Mouse (Mus musculus) midbrain, embryonic 13.5 days (tissue): ENCODE measurements at regions not wholly inside any gene's neighbourhood (a gene's known extent, or its start where the extent isn't known, plus 50 kb on each side); places are given as distances from the start of the nearest gene placed in this dataset.

Experiments used
- ATAC-seq: fragments of 200-750 bp; cut with Nextera tagmentation; 2 replicates; pipeline ENCODE4 v1.8.0; 2017; ENCODE audit warnings: mild to moderate bottlenecking, moderate TSS enrichment, moderate library complexity
- H3K27ac ChIP-seq: fragments of 300-500 bp; sonication (generic); 2 replicates; pipeline ENCODE4 v1.5.1; 2015; ENCODE audit warnings: inconsistent platforms, mild to moderate bottlenecking, moderate library complexity
- H3K27me3 ChIP-seq: fragments of 300-500 bp; sonication (generic); 2 replicates; pipeline ENCODE4 v1.6.1; 2015; ENCODE audit warnings: mild to moderate bottlenecking, inconsistent platforms
- H3K36me3 ChIP-seq: fragments of 300-500 bp; sonication (generic); 2 replicates; pipeline ENCODE4 v1.6.1; 2015; ENCODE audit warnings: mild to moderate bottlenecking, inconsistent platforms
- H3K4me1 ChIP-seq: fragments of 300-500 bp; sonication (generic); replicated peaks from 2 replicates; pipeline ENCODE4 v1.6.1; 2015; ENCODE audit warnings: inconsistent platforms
- H3K4me2 ChIP-seq: fragments of 300-500 bp; sonication (generic); replicated peaks from 2 replicates; pipeline ENCODE4 v1.6.1; 2015; ENCODE audit warnings: moderate library complexity, mild to moderate bottlenecking, inconsistent platforms
- H3K4me3 ChIP-seq: fragments of 300-500 bp; sonication (generic); replicated peaks from 2 replicates; pipeline ENCODE4 v1.5.1; 2015; ENCODE audit warnings: mild to moderate bottlenecking, inconsistent platforms
- H3K9ac ChIP-seq: fragments of 300-500 bp; sonication (generic); replicated peaks from 2 replicates; pipeline ENCODE4 v1.6.1; 2015; ENCODE audit warnings: mild to moderate bottlenecking, inconsistent platforms
- H3K9me3 ChIP-seq: fragments of 300-500 bp; sonication (generic); 2 replicates; pipeline ENCODE4 v1.6.1; 2016; ENCODE audit warnings: mild to moderate bottlenecking, inconsistent platforms
- WGBS: fragments of 180-500 bp; shearing (Covaris S2); methylation state at CpG from one replicate; pipeline ENCODE4 v1.1.7; 2015; 5-methylcytosine and 5-hydroxymethylcytosine counted together

GRCm38 (mm10) chr13:37142812-37143211, 92.8 kb upstream of the F13a1 start:
- no peak overlapping the region for H3K27ac ChIP-seq
- 0 out of 2 replicates have a peak, but pooled peaks cover 2% of the 10 kb centered on the region for H3K4me1 ChIP-seq
- WGBS, result 86% methylated on average over 2 of the region's 2 CpGs
- no peak overlapping the region for H3K4me2 ChIP-seq
- no peak for ATAC-seq
- no peaks in the 10 kb centered on the region for H3K36me3 ChIP-seq
- H3K4me3 ChIP-seq, result no peak overlapping the region
- H3K27me3 ChIP-seq, result no peaks in the 10 kb centered on the region
- H3K9ac ChIP-seq, result no peak overlapping the region
- no peaks in the 10 kb centered on the region for H3K9me3 ChIP-seq

DNA sequence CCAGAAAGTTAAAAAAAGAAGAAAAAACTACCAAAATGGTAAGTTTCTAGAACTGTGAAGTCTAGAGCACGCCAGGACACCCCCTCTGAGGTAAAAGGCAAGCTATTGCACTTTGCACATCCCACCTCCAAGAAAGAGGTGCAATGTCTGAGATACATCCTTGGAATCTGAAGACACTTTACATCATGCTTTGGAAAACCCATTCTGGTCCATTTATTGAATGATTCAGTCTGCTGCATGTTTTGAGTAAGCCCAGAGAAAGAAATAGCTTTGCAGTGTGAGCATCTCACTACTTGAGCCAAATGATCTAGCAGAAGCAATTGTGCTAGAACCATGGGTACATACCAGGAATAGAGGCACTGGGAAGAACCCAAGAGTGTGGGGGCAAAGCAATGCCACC, 85.1 kb upstream of the F13a1 start:
- ATAC-seq, result no peak

DNA sequence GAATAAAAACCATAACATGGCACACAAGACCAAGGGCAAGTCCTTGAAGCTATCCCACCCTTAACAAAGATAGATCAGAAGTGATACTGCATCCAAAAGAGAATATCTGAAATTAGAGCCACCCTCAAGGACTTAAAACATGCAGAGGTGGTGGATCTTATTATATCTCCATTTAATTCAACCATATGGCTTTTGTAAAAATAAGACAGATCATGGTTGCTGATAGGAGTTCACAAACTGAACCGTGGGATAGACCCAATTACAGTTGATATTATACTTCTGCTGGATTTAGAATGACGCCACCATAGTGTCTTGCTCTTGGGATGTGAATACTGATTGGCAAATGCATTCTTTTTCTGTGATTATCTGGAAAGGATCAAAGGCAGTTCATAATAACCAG, 84.5 kb upstream of the F13a1 start:
- ATAC-seq, result no peak
- Histone ChIP-seq H3K36me3 (no peaks in the 10 kb centered on the region), H3K27ac (no peak overlapping the region), H3K9me3 (no peaks in the 10 kb centered on the region), H3K9ac (no peak overlapping the region), H3K27me3 (no peaks in the 10 kb centered on the region), H3K4me2 (no peak overlapping the region), H3K4me3 (no peak overlapping the region), H3K4me1 (no peaks in the 10 kb centered on the region)
- whole genome bisulfite sequencing, result 88% methylated on average over 2 of the region's 2 CpGs

More for the DNA sequence above, 85.1 kb upstream of the F13a1 start:
- 70% methylated on average over 1 of the region's 1 CpGs for WGBS
- Histone ChIP-seq H3K9me3 (no peaks in the 10 kb centered on the region), H3K4me3 (no peak overlapping the region), H3K4me2 (no peak overlapping the region), H3K27me3 (no peaks in the 10 kb centered on the region), H3K27ac (no peak overlapping the region), H3K4me1 (no peaks in the 10 kb centered on the region), H3K36me3 (no peaks in the 10 kb centered on the region), H3K9ac (no peak overlapping the region)

DNA sequence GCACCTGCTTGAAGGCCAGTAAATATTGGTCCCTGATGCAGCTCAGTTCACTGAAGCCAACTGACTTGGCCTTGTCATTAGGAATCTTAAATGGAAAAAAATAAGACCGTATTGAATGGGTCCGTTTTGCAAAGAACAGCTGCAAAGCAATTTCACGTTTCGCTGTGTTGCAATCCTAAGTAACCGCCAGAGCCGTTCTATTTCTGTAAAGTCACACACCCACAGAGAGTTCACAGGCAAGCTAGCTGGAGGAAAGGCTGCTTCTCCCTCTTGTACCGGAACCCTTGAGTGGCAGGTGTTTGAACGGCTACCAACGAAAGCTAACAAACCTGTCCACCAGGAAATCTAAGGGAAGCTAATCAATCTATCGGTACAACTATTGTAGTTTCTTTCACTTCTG, 80.6 kb upstream of the F13a1 start:
- WGBS, result 85% methylated on average over 10 of the region's 10 CpGs
- no peaks in the 10 kb centered on the region for H3K9me3 ChIP-seq
- H3K36me3 ChIP-seq, result no peaks in the 10 kb centered on the region
- H3K27me3 ChIP-seq, result no peaks in the 10 kb centered on the region
- ATAC-seq, result no peak
- H3K4me2 ChIP-seq, result no peak overlapping the region
- H3K4me1 ChIP-seq, result no peaks in the 10 kb centered on the region
- no peak overlapping the region for H3K27ac ChIP-seq
- no peak overlapping the region for H3K9ac ChIP-seq
- no peak overlapping the region for H3K4me3 ChIP-seq

GRCm38 (mm10) chr13:37121602-37122001, 71.6 kb upstream of the F13a1 start:
- H3K9me3 ChIP-seq, result no peaks in the 10 kb centered on the region
- H3K27ac ChIP-seq, result no peak overlapping the region
- no peaks in the 10 kb centered on the region for H3K4me1 ChIP-seq
- no peak overlapping the region for H3K4me3 ChIP-seq
- no peak overlapping the region for H3K9ac ChIP-seq
- no peaks in the 10 kb centered on the region for H3K36me3 ChIP-seq
- 93% methylated on average over 4 of the region's 4 CpGs for WGBS
- no peaks in the 10 kb centered on the region for H3K27me3 ChIP-seq
- no peak for ATAC-seq
- H3K4me2 ChIP-seq, result no peak overlapping the region

GRCm38 (mm10) chr13:37120219-37120618, 70.2 kb upstream of the F13a1 start:
- no peak for ATAC-seq
- no peaks in the 10 kb centered on the region for H3K27me3 ChIP-seq

GRCm38 (mm10) chr13:37114324-37114723, 64.3 kb upstream of the F13a1 start:
- no peak for ATAC-seq
- H3K4me3 ChIP-seq, result no peak overlapping the region
- no peak overlapping the region for H3K27ac ChIP-seq
- H3K4me1 ChIP-seq, result no peaks in the 10 kb centered on the region
- no peak overlapping the region for H3K9ac ChIP-seq
- no peak overlapping the region for H3K4me2 ChIP-seq
- H3K9me3 ChIP-seq, result no peaks in the 10 kb centered on the region
- H3K36me3 ChIP-seq, result no peaks in the 10 kb centered on the region
- 85% methylated on average over 5 of the region's 5 CpGs for WGBS
- H3K27me3 ChIP-seq, result no peaks in the 10 kb centered on the region

More at GRCm38 (mm10) chr13:37120219-37120618, 70.2 kb upstream of the F13a1 start:
- no peak overlapping the region for H3K4me3 ChIP-seq
- no peak overlapping the region for H3K27ac ChIP-seq
- H3K9ac ChIP-seq, result no peak overlapping the region
- H3K9me3 ChIP-seq, result no peaks in the 10 kb centered on the region
- no peaks in the 10 kb centered on the region for H3K4me1 ChIP-seq
- WGBS, result 90% methylated on average over 2 of the region's 2 CpGs
- H3K36me3 ChIP-seq, result no peaks in the 10 kb centered on the region
- no peak overlapping the region for H3K4me2 ChIP-seq

DNA sequence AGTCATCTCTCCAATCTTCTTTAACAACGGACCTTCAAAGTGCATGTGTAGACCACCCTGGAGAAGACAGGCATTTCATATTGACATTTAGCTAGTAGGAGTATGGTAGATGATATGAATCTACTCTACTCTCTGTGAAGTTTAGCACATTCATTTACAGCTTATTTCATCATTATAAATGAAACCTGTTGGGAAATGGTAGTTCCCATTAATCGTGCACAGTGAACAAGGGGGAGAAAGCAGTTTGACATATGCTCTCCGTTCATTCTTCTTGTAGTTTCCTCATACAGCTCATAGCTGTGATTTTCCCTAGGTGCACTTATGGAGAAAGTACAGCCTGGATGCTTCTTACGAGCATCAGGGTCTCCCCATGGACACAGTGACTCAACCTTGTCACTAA, 61.7 kb upstream of the F13a1 start:
- Histone ChIP-seq H3K9me3 (no peaks in the 10 kb centered on the region), H3K4me1 (no peaks in the 10 kb centered on the region), H3K27me3 (no peaks in the 10 kb centered on the region), H3K27ac (no peak overlapping the region), H3K9ac (no peak overlapping the region), H3K36me3 (no peaks in the 10 kb centered on the region), H3K4me2 (no peak overlapping the region), H3K4me3 (no peak overlapping the region)
- WGBS, result 89% methylated on average over 4 of the region's 4 CpGs
- no peak for ATAC-seq

DNA sequence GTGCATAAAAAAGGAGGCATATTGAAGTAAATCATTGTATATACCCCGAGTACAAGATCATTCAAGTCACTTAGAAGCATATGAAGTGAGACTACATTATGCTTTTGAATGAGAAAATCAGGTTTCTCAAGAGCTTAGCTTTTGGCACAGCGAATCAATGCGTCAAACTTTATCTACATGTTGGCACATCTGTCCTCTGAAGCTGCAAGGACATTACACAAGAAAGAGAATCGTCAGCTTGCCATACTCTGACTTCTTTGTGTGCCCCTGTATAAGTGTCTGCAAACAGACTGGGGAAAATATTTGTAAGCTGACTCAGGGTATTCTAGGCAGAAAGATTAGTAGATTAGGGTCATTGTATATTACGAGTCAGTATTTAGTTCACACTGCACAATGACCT, 57.7 kb upstream of the F13a1 start:
- Histone ChIP-seq H3K4me1 (peaks cover 15% of the 10 kb centered on the region), H3K9ac (no peak overlapping the region), H3K36me3 (no peaks in the 10 kb centered on the region), H3K27me3 (no peaks in the 10 kb centered on the region), H3K9me3 (no peaks in the 10 kb centered on the region), H3K4me2 (no peak overlapping the region), H3K4me3 (no peak overlapping the region), H3K27ac (no peak overlapping the region)
- 61% methylated on average over 5 of the region's 5 CpGs for WGBS
- no peak for ATAC-seq

- peaks cover 15% of the 10 kb centered on the region for H3K4me1 ChIP-seq
- H3K4me2 ChIP-seq, result no peak overlapping the region
- H3K4me3 ChIP-seq, result no peak overlapping the region
- ATAC-seq, result no peak
- H3K27ac ChIP-seq, result no peak overlapping the region
- no peaks in the 10 kb centered on the region for H3K27me3 ChIP-seq
- 91% methylated on average over 5 of the region's 5 CpGs for WGBS
- no peak overlapping the region for H3K9ac ChIP-seq
- H3K36me3 ChIP-seq, result no peaks in the 10 kb centered on the region
- no peaks in the 10 kb centered on the region for H3K9me3 ChIP-seq
These were observed 56.0 kb upstream of the F13a1 start for GRCm38 (mm10) chr13:37106009-37106408.

DNA sequence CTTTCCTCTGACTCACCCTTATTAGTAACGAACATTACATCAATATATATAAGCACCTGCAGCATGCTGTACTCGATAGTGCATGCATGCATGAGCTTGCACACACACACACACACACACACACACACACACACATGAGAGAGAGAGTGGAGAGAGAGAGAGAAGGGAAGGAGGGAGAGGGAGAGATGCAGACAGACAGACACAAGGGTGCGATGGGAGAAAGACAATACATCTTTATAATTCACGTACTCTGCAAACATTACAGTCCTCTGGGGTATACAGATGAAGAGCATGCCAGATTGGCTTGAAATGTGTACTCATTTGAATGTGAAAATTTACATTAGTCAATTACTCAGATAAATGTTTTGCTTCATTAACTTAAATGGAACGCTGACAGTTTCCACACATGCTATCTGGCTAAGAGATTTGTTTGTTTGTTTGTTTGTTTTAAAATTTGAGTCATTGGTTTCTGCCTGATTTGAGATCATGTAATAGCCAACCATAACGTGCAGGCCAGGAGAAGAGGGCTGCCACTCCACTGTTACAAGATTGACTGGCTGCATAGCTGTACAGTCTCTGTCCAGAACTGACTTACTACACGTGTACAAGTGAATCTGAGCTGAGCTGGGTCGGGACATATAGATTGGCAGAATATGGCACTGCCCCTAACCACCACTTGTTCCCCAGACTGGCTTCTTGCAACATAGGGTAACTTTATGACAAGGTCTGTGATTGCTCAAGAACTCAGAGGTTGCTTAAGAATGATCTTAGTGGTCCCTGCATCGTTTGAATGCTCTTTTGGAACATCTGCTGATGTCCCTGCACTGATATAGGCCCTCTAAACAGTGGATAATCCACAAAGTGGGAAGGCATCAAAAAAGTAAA, 54.6 kb upstream of the F13a1 start:
- H3K36me3 ChIP-seq, result no peaks in the 10 kb centered on the region
- no peak overlapping the region for H3K9ac ChIP-seq
- H3K9me3 ChIP-seq, result no peaks in the 10 kb centered on the region
- peak overlapping the region; percentile 78 for H3K27ac ChIP-seq
- 61% methylated on average over 9 of the region's 9 CpGs for WGBS
- peak; percentile 50; the same call in 1 of the 2 replicates for ATAC-seq
- no peak overlapping the region for H3K4me3 ChIP-seq
- no peaks in the 10 kb centered on the region for H3K27me3 ChIP-seq
- no peak overlapping the region for H3K4me2 ChIP-seq
- peaks cover 15% of the 10 kb centered on the region for H3K4me1 ChIP-seq

- Histone ChIP-seq H3K4me2 (peak overlapping the region; percentile 25; the same call in 1 of the 2 replicates), H3K4me1 (peaks cover 15% of the 10 kb centered on the region), H3K27me3 (no peaks in the 10 kb centered on the region), H3K27ac (peak overlapping the region; percentile 78), H3K36me3 (no peaks in the 10 kb centered on the region), H3K4me3 (no peak overlapping the region), H3K9me3 (no peaks in the 10 kb centered on the region), H3K9ac (no peak overlapping the region)
- peak; percentile 91 for ATAC-seq
- 25% methylated on average over 6 of the region's 6 CpGs for WGBS
These were observed 53.8 kb upstream of the F13a1 start for GRCm38 (mm10) chr13:37103741-37104296.
